Mouse (Mus musculus) bone marrow macrophage, adult 2 months (primary cell): Measurements from ENCODE around the gene Fam241b. TPM values are rescaled to one million over a fixed set of nuclear protein-coding genes. Genes with fewer than 3 reads are reported as not detected.

Experiments used
- H3K27ac ChIP-seq: 2 replicates; pipeline ENCODE4 v1.5.1; 2012; ENCODE audit warnings: low read depth, low read length; ENCODE audit not compliant: insufficient read depth
- H3K4me1 ChIP-seq: 2 replicates; pipeline ENCODE4 v1.6.1; 2012; ENCODE audit warnings: low read length; ENCODE audit not compliant: control insufficient read depth, insufficient read depth
- H3K4me3 ChIP-seq: 2 replicates; pipeline ENCODE4 v1.5.1; 2012; ENCODE audit warnings: mild to moderate bottlenecking, low read length, moderate library complexity; ENCODE audit not compliant: insufficient read depth
- CTCF ChIP-seq: IDR thresholded peaks from 2 replicates; pipeline ENCODE4 v1.5.1; 2012; ENCODE audit warnings: low read depth, mild to moderate bottlenecking, low read length, moderate library complexity
- POLR2A ChIP-seq: IDR thresholded peaks from 2 replicates; pipeline ENCODE4 v1.6.1; 2012; ENCODE audit warnings: mild to moderate bottlenecking, low read depth, low read length, borderline replicate concordance
- polyA plus RNA-seq: library from polyadenylated mRNA; stranded (reverse); fragments of >200 nt; gene quantifications from 2 replicates; pipeline ENCODE4 v1.2.4, GENCODE M21; 2012; ENCODE audit not compliant: missing spikeins, insufficient read depth, insufficient read length

Fam241b gene
- polyA plus RNA-seq, 1 experiment, result not detected

DNA sequence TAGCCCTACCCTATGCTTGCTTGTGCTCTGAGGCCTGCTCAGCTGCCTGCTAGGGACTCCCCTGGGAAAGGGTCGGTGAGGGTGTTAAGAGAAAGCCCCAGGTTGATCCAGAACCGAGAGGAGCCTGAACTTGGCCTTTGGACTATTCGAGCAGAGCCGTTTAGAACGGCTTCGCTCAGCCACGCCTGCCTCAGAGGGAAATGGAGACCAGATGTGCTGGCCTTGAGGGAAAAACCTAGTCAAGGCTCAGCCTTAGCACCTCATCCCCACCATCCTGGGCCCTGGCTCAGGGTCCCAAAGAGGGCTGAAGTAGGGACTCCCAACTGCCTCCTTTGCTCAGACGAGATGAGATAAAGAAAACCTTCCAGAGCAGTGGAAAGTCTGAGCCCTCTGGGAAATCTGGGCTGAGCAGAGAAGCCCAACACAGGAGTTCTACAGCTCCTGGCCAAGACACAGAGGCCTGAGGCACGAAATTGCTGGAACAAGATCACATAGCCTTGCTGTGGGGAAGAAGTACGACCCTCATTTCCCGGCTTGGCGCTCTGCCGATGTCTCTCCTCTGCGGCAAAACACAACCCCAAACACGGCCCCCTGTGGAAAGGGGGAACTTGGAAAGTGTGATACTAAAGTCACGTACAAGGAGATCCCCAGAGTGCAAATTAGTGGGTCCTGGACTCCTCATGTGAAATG is 83.4 kb downstream of the Fam241b start:
- no peak overlapping the region for H3K4me3 ChIP-seq
- H3K27ac ChIP-seq, result no peak overlapping the region
- no peaks in the 10 kb centered on the region for H3K4me1 ChIP-seq
- TF ChIP-seq CTCF, result no peak
- no peak for TF ChIP-seq POLR2A

DNA sequence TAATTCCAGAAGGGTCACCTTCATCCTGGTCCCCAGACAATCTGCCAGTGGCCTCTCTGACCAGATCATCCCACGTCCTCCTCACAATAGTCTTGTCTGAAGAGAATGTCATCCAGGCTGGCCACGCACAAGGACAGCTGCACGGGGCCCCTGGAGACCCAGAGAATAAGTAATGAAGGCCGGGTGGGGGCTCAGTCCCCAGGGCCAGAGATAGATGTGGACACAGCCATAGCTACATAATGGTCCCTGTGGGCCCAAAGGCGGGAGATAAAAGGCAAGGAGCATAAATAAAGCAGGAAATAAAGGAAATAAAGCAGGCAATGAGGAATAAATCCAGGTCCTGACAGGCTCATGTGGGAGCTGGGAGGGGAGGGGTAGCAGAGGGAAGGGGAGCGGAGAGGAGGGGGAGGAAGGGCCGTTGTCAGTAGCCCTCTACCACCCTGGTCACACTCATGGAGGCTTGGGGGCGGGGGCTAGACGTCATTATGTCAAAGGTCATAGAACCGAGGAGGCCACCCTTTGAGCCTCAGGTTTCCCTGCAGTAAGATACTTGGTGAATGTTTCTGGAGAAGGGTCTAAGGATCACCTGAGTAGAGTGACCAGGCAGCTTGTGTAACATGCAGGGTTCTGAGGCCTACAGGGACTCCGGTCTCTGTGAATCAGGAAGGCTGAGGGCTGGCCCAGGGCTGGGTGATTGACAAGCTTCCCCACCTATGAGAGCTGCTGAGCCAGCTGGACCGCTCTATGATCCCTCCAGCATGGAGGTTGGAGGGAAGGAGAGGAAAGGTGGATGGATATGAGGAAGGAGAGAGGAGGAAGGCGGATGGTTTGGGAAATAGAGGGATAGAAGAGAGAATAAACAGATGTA is 85.0 kb downstream of the Fam241b start:
- H3K4me1 ChIP-seq, result no peaks in the 10 kb centered on the region
- TF ChIP-seq CTCF, result no peak
- TF ChIP-seq POLR2A, result no peak
- no peak overlapping the region for H3K4me3 ChIP-seq
- no peak overlapping the region for H3K27ac ChIP-seq

Other genes starting within 250 kb of the Fam241b start
- not detected in 2 replicates for gene Col13a1, start 164.8 kb downstream of the Fam241b start, polyA plus RNA-seq
- not detected in 2 replicates for gene Neurog3, start 10.8 kb downstream of the Fam241b start, polyA plus RNA-seq
- 0.37 TPM in 1 of 2 replicates, not detected in the other for gene Tspan15, start 87.3 kb upstream of the Fam241b start, polyA plus RNA-seq
- not detected in 2 replicates for gene Tacr2, start 108.5 kb upstream of the Fam241b start, polyA plus RNA-seq
- 37.9 and 45.1 TPM in 2 replicates for gene Hk1, start 236.0 kb upstream of the Fam241b start, polyA plus RNA-seq